Mouse (Mus musculus) testis, adult 2 months (tissue): ENCODE data around the gene Cenps.

Experiments used
- CTCF ChIP-seq: fragments of 200-500 bp; IDR thresholded peaks from 2 replicates; pipeline ENCODE4 v1.5.1; 2012; ENCODE audit warnings: low read depth, mild to moderate bottlenecking, inconsistent platforms, low read length, moderate library complexity; ENCODE audit not compliant: control insufficient read depth, insufficient read depth, insufficient replicate concordance
- POLR2A ChIP-seq: fragments of 200-500 bp; IDR thresholded peaks from 2 replicates; pipeline ENCODE4 v1.6.1; 2012; ENCODE audit warnings: low read depth, mild to moderate bottlenecking, inconsistent platforms, low read length, moderate library complexity; ENCODE audit not compliant: control insufficient read depth

- no peak for TF ChIP-seq POLR2A
- no peak for TF ChIP-seq CTCF
Observed at GRCm38 (mm10) chr4:149176645-149177044, 39.2 kb upstream of the Cenps start.
